Mouse (Mus musculus) embryonic fibroblast, embryonic 13.5 days (primary cell): ENCODE measurements around the gene Zmiz1. TPM values are rescaled to one million over a fixed set of nuclear protein-coding genes. Genes with fewer than 3 reads are reported as not detected.

Source experiments
- H3K27ac ChIP-seq: 2 replicates; pipeline ENCODE4 v1.5.1; 2012; ENCODE audit warnings: low read length, control low read depth, inconsistent platforms; ENCODE audit not compliant: insufficient read depth
- H3K4me1 ChIP-seq: 2 replicates; pipeline ENCODE4 v1.6.1; 2011; ENCODE audit warnings: low read length; ENCODE audit not compliant: control insufficient read depth, insufficient read depth
- H3K4me3 ChIP-seq: 2 replicates; pipeline ENCODE4 v1.5.1; 2011; ENCODE audit warnings: mild to moderate bottlenecking, control low read depth, low read length; ENCODE audit not compliant: insufficient read depth
- CTCF ChIP-seq: IDR thresholded peaks from 2 replicates; pipeline ENCODE4 v1.5.1; 2011; ENCODE audit warnings: mild to moderate bottlenecking, control low read depth, low read length, moderate library complexity, borderline replicate concordance; ENCODE audit not compliant: insufficient read depth
- POLR2A ChIP-seq: IDR thresholded peaks from 2 replicates; pipeline ENCODE4 v1.6.1; 2011; ENCODE audit warnings: low read depth, mild to moderate bottlenecking, control low read depth, low read length, moderate library complexity
- polyA plus RNA-seq: library from polyadenylated mRNA; stranded (reverse); fragments of >200 nt; gene quantifications from 2 replicates; pipeline ENCODE4 v1.2.4, GENCODE M21; 2011; ENCODE audit warnings: low read depth; ENCODE audit not compliant: missing spikeins, insufficient read length

The Zmiz1 gene
- polyA plus RNA-seq, 1 experiment = 61.9 TPM

- no peak for TF ChIP-seq CTCF
- no peak for TF ChIP-seq POLR2A
- H3K27ac ChIP-seq = no peak overlapping the region
- H3K4me3 ChIP-seq = no peak overlapping the region
- no peaks in the 10 kb centered on the region for H3K4me1 ChIP-seq
Observed at GRCm38 (mm10) chr14:25665314-25665970, 206.5 kb downstream of the Zmiz1 start.

GRCm38 (mm10) chr14:25666668-25667376 is 207.8 kb downstream of the Zmiz1 start:
- no peak for TF ChIP-seq CTCF
- H3K27ac ChIP-seq = no peak overlapping the region
- H3K4me3 ChIP-seq = no peak overlapping the region
- no peaks in the 10 kb centered on the region for H3K4me1 ChIP-seq

GRCm38 (mm10) chr14:25667587-25667986 is 208.6 kb downstream of the Zmiz1 start:
- Histone ChIP-seq H3K4me1 (no peaks in the 10 kb centered on the region), H3K4me3 (no peak overlapping the region), H3K27ac (no peak overlapping the region)
- TF ChIP-seq CTCF = no peak
- TF ChIP-seq POLR2A = no peak

- no peak for TF ChIP-seq CTCF
- TF ChIP-seq POLR2A = no peak
Observed at GRCm38 (mm10) chr14:25679625-25680024, 220.6 kb downstream of the Zmiz1 start.

GRCm38 (mm10) chr14:25682020-25682419 is 223.0 kb downstream of the Zmiz1 start:
- no peak for TF ChIP-seq CTCF
- no peak for TF ChIP-seq POLR2A
- Histone ChIP-seq H3K27ac (no peak overlapping the region), H3K4me1 (no peaks in the 10 kb centered on the region; the same call in 1 of the 2 replicates), H3K4me3 (no peak overlapping the region)

More at GRCm38 (mm10) chr14:25679625-25680024, 220.6 kb downstream of the Zmiz1 start:
- Histone ChIP-seq H3K4me1 (no peaks in the 10 kb centered on the region; the same call in 1 of the 2 replicates), H3K27ac (no peak overlapping the region), H3K4me3 (no peak overlapping the region)

GRCm38 (mm10) chr14:25686216-25686945 is 227.4 kb downstream of the Zmiz1 start:
- Histone ChIP-seq H3K4me1 (no peaks in the 10 kb centered on the region; the same call in 1 of the 2 replicates), H3K4me3 (no peak overlapping the region), H3K27ac (no peak overlapping the region)
- no peak for TF ChIP-seq CTCF
- no peak for TF ChIP-seq POLR2A

GRCm38 (mm10) chr14:25686983-25687901 is 228.3 kb downstream of the Zmiz1 start:
- H3K4me1 ChIP-seq = no peaks in the 10 kb centered on the region
- TF ChIP-seq CTCF (no peak), POLR2A (no peak)
- no peak overlapping the region for H3K4me3 ChIP-seq
- H3K27ac ChIP-seq = no peak overlapping the region

GRCm38 (mm10) chr14:25693271-25693887 is 234.4 kb downstream of the Zmiz1 start:
- no peak for TF ChIP-seq POLR2A
- H3K27ac ChIP-seq = no peak overlapping the region
- no peak overlapping the region for H3K4me3 ChIP-seq
- H3K4me1 ChIP-seq = peaks cover 5% of the 10 kb centered on the region; the same call in 1 of the 2 replicates
